Mouse (Mus musculus) CH12.LX (cell line): Measurements from ENCODE around the gene Cdh8. TPM values are rescaled to one million over a fixed set of nuclear protein-coding genes. Genes with fewer than 3 reads are reported as not detected.
"Not testable (repeated sequence)": the region's sequence is repeated elsewhere in the genome, so short reads cannot be mapped to it uniquely, and the experiment has no call there.

Experiments used
- DNase-seq: peaks from one replicate; pipeline ENCODE4 v3.0.0-alpha.2; 2013; ENCODE audit errors: extremely low read depth
- H3K27ac ChIP-seq: 2 replicates; pipeline ENCODE4 v1.5.1; 2012; ENCODE audit warnings: low read depth, mild to moderate bottlenecking, control low read depth, moderate library complexity; ENCODE audit not compliant: insufficient read depth
- H3K27me3 ChIP-seq: replicated peaks from 2 replicates; pipeline ENCODE3; 2012; ENCODE audit warnings: inconsistent platforms
- H3K36me3 ChIP-seq, 2 experiments: replicated peaks in 1 of 2; 2 replicates each; pipeline versions ENCODE3 to v1.6.1; 2012; ENCODE audit warnings: inconsistent platforms in 1 of 2, low read length in 1 of 2, mild to moderate bottlenecking in 1 of 2, mixed read lengths in 1 of 2, moderate library complexity in 1 of 2; ENCODE audit not compliant: control insufficient read depth in 1 of 2, insufficient read depth in 1 of 2
- H3K4me1 ChIP-seq, 2 experiments: 2 replicates each; pipeline ENCODE4 v1.6.1; 2012; ENCODE audit warnings: inconsistent platforms in 1 of 2, moderate library complexity in 1 of 2; ENCODE audit not compliant: insufficient read depth in 2 of 2, control insufficient read depth in 1 of 2
- H3K4me2 ChIP-seq: 2 replicates; pipeline ENCODE4 v1.6.1; 2012; ENCODE audit warnings: low read depth, mild to moderate bottlenecking, control low read depth; ENCODE audit not compliant: poor library complexity, insufficient read depth, severe bottlenecking
- H3K4me3 ChIP-seq, 3 experiments: fragments of 150-350 bp in 1 of 3; sonication (generic) in 1 of 3; replicated peaks in 1 of 3; 2 replicates each; pipeline versions ENCODE3 to v1.5.1; 2011 to 2012; ENCODE audit warnings: low read depth in 2 of 3, low read length in 2 of 3, mild to moderate bottlenecking in 2 of 3, moderate library complexity in 2 of 3, control low read depth in 1 of 3, improper control_type of control experiment in 1 of 3, inconsistent platforms in 1 of 3, mixed read lengths in 1 of 3; ENCODE audit not compliant: poor library complexity in 1 of 3
- H3K79me2 ChIP-seq: replicated peaks from 2 replicates; pipeline ENCODE4 v1.6.1; 2012; ENCODE audit warnings: mild to moderate bottlenecking, moderate library complexity; ENCODE audit not compliant: control insufficient read depth, poor library complexity, insufficient read depth, severe bottlenecking; ENCODE audit errors: extremely low read depth
- H3K9ac ChIP-seq: 2 replicates; pipeline ENCODE4 v1.6.1; 2012; ENCODE audit warnings: low read depth, mild to moderate bottlenecking, control low read depth, moderate library complexity; ENCODE audit not compliant: insufficient read depth
- H3K9me3 ChIP-seq: replicated peaks from 2 replicates; pipeline ENCODE3; 2012; ENCODE audit warnings: low read length, inconsistent platforms, mixed read lengths
- CHD2 ChIP-seq: IDR thresholded peaks from 2 replicates; pipeline ENCODE4 v1.6.1; 2011; ENCODE audit warnings: low read length, improper control_type of control experiment
- E2F4 ChIP-seq: IDR thresholded peaks from 2 replicates; pipeline ENCODE4 v1.6.1; 2011; ENCODE audit warnings: low read depth, low read length, improper control_type of control experiment; ENCODE audit not compliant: insufficient replicate concordance
- ELF1 ChIP-seq: IDR thresholded peaks from 2 replicates; pipeline ENCODE4 v1.6.1; 2014; ENCODE audit warnings: low read depth, mild to moderate bottlenecking, inconsistent platforms, low read length, improper control_type of control experiment
- EP300 ChIP-seq: IDR thresholded peaks from 2 replicates; pipeline ENCODE4 v1.6.1; 2011; ENCODE audit warnings: low read length, improper control_type of control experiment
- ETS1 ChIP-seq: conservative IDR thresholded peaks from 2 replicates; pipeline ENCODE4 v1.6.1; 2012; ENCODE audit warnings: low read depth, mild to moderate bottlenecking, inconsistent platforms, low read length, improper control_type of control experiment, moderate library complexity
- HCFC1 ChIP-seq: IDR thresholded peaks from 2 replicates; pipeline ENCODE4 v1.6.1; 2012; ENCODE audit warnings: low read depth, mild to moderate bottlenecking, inconsistent platforms, low read length, improper control_type of control experiment
- JUN ChIP-seq: IDR thresholded peaks from 2 replicates; pipeline ENCODE4 v1.6.1; 2011; ENCODE audit warnings: low read depth, mild to moderate bottlenecking, low read length, improper control_type of control experiment, moderate library complexity; ENCODE audit not compliant: insufficient read depth
- JUND ChIP-seq: conservative IDR thresholded peaks from 2 replicates; pipeline ENCODE4 v1.6.1; 2011; ENCODE audit warnings: low read depth, low read length, improper control_type of control experiment
- KAT2A ChIP-seq: IDR thresholded peaks from 2 replicates; pipeline ENCODE4 v1.6.1; 2012; ENCODE audit warnings: low read length, improper control_type of control experiment, inconsistent platforms; ENCODE audit not compliant: insufficient replicate concordance
- MAX ChIP-seq: IDR thresholded peaks from 2 replicates; pipeline ENCODE4 v1.6.1; 2011; ENCODE audit warnings: low read length, improper control_type of control experiment
- MAZ ChIP-seq: IDR thresholded peaks from 2 replicates; pipeline ENCODE4 v1.6.1; 2012; ENCODE audit warnings: low read depth, mild to moderate bottlenecking, inconsistent platforms, low read length, improper control_type of control experiment, moderate library complexity
- MEF2A ChIP-seq: IDR thresholded peaks from 2 replicates; pipeline ENCODE4 v1.6.1; 2014; ENCODE audit warnings: low read depth, mild to moderate bottlenecking, inconsistent platforms, low read length, improper control_type of control experiment, borderline replicate concordance
- NELFE ChIP-seq: IDR thresholded peaks from 2 replicates; pipeline ENCODE4 v1.6.1; 2011; ENCODE audit warnings: low read depth, low read length, improper control_type of control experiment
- PAX5 ChIP-seq: IDR thresholded peaks from 2 replicates; pipeline ENCODE4 v1.6.1; 2012; ENCODE audit warnings: low read length, inconsistent platforms, mixed read lengths
- TBP ChIP-seq: conservative IDR thresholded peaks from 2 replicates; pipeline ENCODE4 v1.6.1; 2011; ENCODE audit warnings: low read depth, low read length, improper control_type of control experiment
- TCF12 ChIP-seq: IDR thresholded peaks from 2 replicates; pipeline ENCODE4 v1.6.1; 2014; ENCODE audit warnings: low read depth, mild to moderate bottlenecking, inconsistent platforms, low read length, improper control_type of control experiment
- USF1 ChIP-seq: IDR thresholded peaks from 2 replicates; pipeline ENCODE4 v1.6.1; 2014; ENCODE audit warnings: low read depth, mild to moderate bottlenecking, inconsistent platforms, low read length, improper control_type of control experiment
- USF2 ChIP-seq: conservative IDR thresholded peaks from 2 replicates; pipeline ENCODE4 v1.6.1; 2011; ENCODE audit warnings: low read depth, low read length, improper control_type of control experiment
- ZKSCAN1 ChIP-seq: IDR thresholded peaks from 2 replicates; pipeline ENCODE4 v1.6.1; 2012; ENCODE audit warnings: low read depth, inconsistent platforms, low read length, improper control_type of control experiment, borderline replicate concordance
- ZNF384 ChIP-seq: IDR thresholded peaks from 2 replicates; pipeline ENCODE4 v1.6.1; 2012; ENCODE audit warnings: low read depth, low read length, improper control_type of control experiment, inconsistent platforms
- dilution Hi-C: fragments of 300-500 bp; cut with MboI; formaldehyde crosslinking; loops from 2 replicates; pipeline ENCODE4 v1.14.3; 2020; ENCODE audit warnings: low sequenced_read_pairs; ENCODE audit not compliant: extremely low pct_unique_long_range_greater_than_20kb, extremely low pct_ligation_motif_present
- in situ Hi-C: fragments of 300-500 bp; cut with MboI; formaldehyde crosslinking; loops from 3 replicates; pipeline ENCODE4 v1.14.3; 2019; ENCODE audit warnings: low sequenced_read_pairs, low pct_ligation_motif_present, low pct_unique_long_range_greater_than_20kb, mixed read lengths
- polyA plus RNA-seq: library from polyadenylated mRNA; unstranded; fragments of >175 nt; gene quantifications from 2 replicates; pipeline ENCODE4 v1.2.1, GENCODE M21; 2012; ENCODE audit warnings: low read depth; ENCODE audit not compliant: insufficient read length
- total RNA-seq, 2 experiments: library from RNA; depleted of rRNA; stranded (reverse); fragments of 300-350 nt in 1 of 2; fragments of >200 nt in 1 of 2; gene quantifications; 2 replicates each; pipeline ENCODE4 v1.2.3; 2012 to 2014

The Cdh8 gene
- total and polyA plus RNA-seq, 3 experiments, result not detected

- no peak for TF ChIP-seq PAX5
- no peak for TF ChIP-seq MEF2A
- TF ChIP-seq ZNF384, result no peak
- no peak for TF ChIP-seq CHD2
- no peak for TF ChIP-seq ELF1
- no peak for TF ChIP-seq JUN
- no peak for TF ChIP-seq HCFC1
- TF ChIP-seq TCF12, result no peak
- TF ChIP-seq TBP, result no peak
- TF ChIP-seq MAZ, result no peak
- no peak for TF ChIP-seq ZKSCAN1
- no peak for TF ChIP-seq E2F4
- no peak for TF ChIP-seq USF1
- TF ChIP-seq KAT2A, result no peak
- no peak for TF ChIP-seq USF2
- no peak for TF ChIP-seq NELFE
- TF ChIP-seq ETS1, result no peak
- no peak for TF ChIP-seq MAX
- TF ChIP-seq JUND, result no peak
- TF ChIP-seq EP300, result no peak
- in situ Hi-C loops, result no loop called here
Measured at GRCm38 (mm10) chr8:99145436-99145835, 270.8 kb downstream of the Cdh8 start.

GRCm38 (mm10) chr8:99144761-99145160, 271.5 kb downstream of the Cdh8 start:
- H3K9ac ChIP-seq, H3K4me2 ChIP-seq, H3K4me3 ChIP-seq, in situ Hi-C loops, DNase-seq, dilution Hi-C loops, H3K4me1 ChIP-seq, H3K79me2 ChIP-seq, H3K27ac ChIP-seq, H3K36me3 ChIP-seq, H3K27me3 ChIP-seq: not testable (repeated sequence)
- peaks cover 42% of the 10 kb centered on the region for H3K9me3 ChIP-seq

More at GRCm38 (mm10) chr8:99145436-99145835, 270.8 kb downstream of the Cdh8 start:
- H3K9me3 ChIP-seq, result peaks cover 39% of the 10 kb centered on the region
- H3K4me3 ChIP-seq, result no peak overlapping the region
- no peak for DNase-seq
- no peaks in the 10 kb centered on the region for H3K36me3 ChIP-seq
- H3K27ac ChIP-seq, result no peak overlapping the region
- no peaks in the 10 kb centered on the region for H3K4me1 ChIP-seq
- dilution Hi-C loops, result no loop called here
- no peaks in the 10 kb centered on the region for H3K79me2 ChIP-seq
- H3K27me3 ChIP-seq, result no peaks in the 10 kb centered on the region
- H3K4me2 ChIP-seq, result no peak overlapping the region
- no peak overlapping the region for H3K9ac ChIP-seq
